Mouse (Mus musculus) bone marrow macrophage, adult 2 months (primary cell): ENCODE data around the gene Pou6f1.

Experiments used
- CTCF ChIP-seq: IDR thresholded peaks from 2 replicates; pipeline ENCODE4 v1.5.1; 2012; ENCODE audit warnings: low read depth, mild to moderate bottlenecking, low read length, moderate library complexity
- POLR2A ChIP-seq: IDR thresholded peaks from 2 replicates; pipeline ENCODE4 v1.6.1; 2012; ENCODE audit warnings: mild to moderate bottlenecking, low read depth, low read length, borderline replicate concordance

- no peak for TF ChIP-seq POLR2A
- TF ChIP-seq CTCF, result no peak
Observed at GRCm38 (mm10) chr15:100601669-100602068, 1.9 kb upstream of the Pou6f1 start.
